9 mouse cellular contexts compared by ENCODE assay signal in the genomic region with DNA sequence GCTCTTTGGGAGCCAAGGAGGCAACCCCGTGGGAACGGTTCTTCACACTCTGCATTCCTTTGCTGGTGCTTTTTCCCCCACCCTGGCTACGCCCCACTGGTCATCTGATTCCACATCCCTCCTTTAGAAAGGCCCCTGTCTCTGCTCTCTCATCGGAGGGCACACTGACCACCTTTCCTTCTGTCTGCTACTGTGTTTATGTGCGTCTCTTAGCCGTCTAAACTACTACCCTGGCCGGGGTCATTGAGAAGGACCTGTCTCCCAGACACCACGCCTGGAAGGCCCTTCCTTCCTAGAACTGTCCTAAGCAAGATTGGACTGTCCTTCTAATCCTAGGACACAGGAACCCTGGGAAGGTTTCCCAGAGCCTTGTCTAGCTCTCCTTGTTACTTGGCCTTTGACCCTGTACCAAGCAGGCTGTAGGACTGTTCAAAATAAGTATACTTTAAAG. TPM values are rescaled to one million over a fixed set of nuclear protein-coding genes. Genes with fewer than 3 reads are reported as not detected.
DNase-seq lines count a peak whose midpoint lies in the region; ATAC-seq lines count a peak whose summit lies in the region.
"Had no signal": no experiment of that assay in that cellular context is flagged by ENCODE, and none has a peak within 500 bp of the region (broad histone marks: within the 10 kb centered on the region; RNA-seq: fewer than 3 reads in every experiment).

No protein-coding gene starts in this region.

- ATAC-seq in embryonic facial prominence, embryonic 12.5 days (ENCODE audit: insufficient number of reproducible peaks, insufficient read depth, low FRiP score, low TSS enrichment), result no peak
- no peak for ATAC-seq in hindbrain, embryonic 15.5 days (ENCODE audit: low FRiP score, low read depth)
- peak; percentile 9; the same call in 1 of the 2 replicates for ATAC-seq in lung, embryonic 15.5 days (ENCODE audit: borderline replicate concordance, extremely low read depth, low FRiP score, low TSS enrichment)

- peak overlapping the region; percentile 82; the same call in 1 of the 2 replicates for H3K27ac ChIP-seq in embryonic facial prominence, embryonic 12.5 days
- no peak overlapping the region for H3K27ac ChIP-seq in hindbrain, embryonic 15.5 days (replicated peaks)
- H3K27ac ChIP-seq in lung, embryonic 15.5 days, result peak overlapping the region; percentile 58; the same call in 1 of the 2 replicates

- H3K4me1 ChIP-seq in embryonic facial prominence, embryonic 12.5 days, result peaks cover 23% of the 10 kb centered on the region
- peaks cover 47% of the 10 kb centered on the region for H3K4me1 ChIP-seq in hindbrain, embryonic 15.5 days (replicated peaks)
- peaks cover 56% of the 10 kb centered on the region for H3K4me1 ChIP-seq in lung, embryonic 15.5 days

- H3K36me3 ChIP-seq in embryonic facial prominence, embryonic 12.5 days, result 0 out of 2 replicates have a peak, but pooled peaks cover 4% of the 10 kb centered on the region
- no peaks in the 10 kb centered on the region for H3K36me3 ChIP-seq in hindbrain, embryonic 15.5 days
- H3K36me3 ChIP-seq in lung, embryonic 15.5 days, result no peaks in the 10 kb centered on the region
- H3K36me3 ChIP-seq: G1E had no signal

- WGBS in embryonic facial prominence, embryonic 12.5 days, result 4% methylated on average over 8 of the region's 8 CpGs
- WGBS in hindbrain, embryonic 15.5 days, result 7% methylated on average over 8 of the region's 8 CpGs
- WGBS in lung, embryonic 15.5 days, result 8% methylated on average over 8 of the region's 8 CpGs

- intact Hi-C loops in heart, postnatal 14 days (cut with DNase I), result loop anchor here (1.0 to 5.0 kb wide), 4 partner anchors 47 to 99 kb away; no protein-coding TSS in a partner anchor

- H3K9ac ChIP-seq in embryonic facial prominence, embryonic 12.5 days, result peak overlapping the region; percentile 95
- peak overlapping the region; percentile 69 for H3K9ac ChIP-seq in hindbrain, embryonic 15.5 days
- H3K9ac ChIP-seq in lung, embryonic 15.5 days, result peak overlapping the region; percentile 83

- DNase-seq in heart, adult 18-20 months, result peak; percentile 55 to 65
- DNase-seq in heart, postnatal 14 days, result no peak
- DNase-seq in layer of hippocampus, postnatal 14 days (ENCODE audit: low spot score in 2 of 2), result no peak
- no peak for DNase-seq in thymus, postnatal 14 days
- DNase-seq in gastrocnemius, adult 18-20 months (ENCODE audit: low spot score), result no peak

- H3K4me2 ChIP-seq in embryonic facial prominence, embryonic 12.5 days (replicated peaks), result peak overlapping the region; percentile 88
- H3K4me2 ChIP-seq in hindbrain, embryonic 15.5 days, result peak overlapping the region; percentile 78
- peak overlapping the region; percentile 73 for H3K4me2 ChIP-seq in lung, embryonic 15.5 days

- H3K4me3 ChIP-seq in embryonic facial prominence, embryonic 12.5 days, result peak overlapping the region; percentile 81
- peak overlapping the region; percentile 73 for H3K4me3 ChIP-seq in hindbrain, embryonic 15.5 days
- peak overlapping the region; percentile 83 for H3K4me3 ChIP-seq in lung, embryonic 15.5 days

- no peaks in the 10 kb centered on the region for H3K27me3 ChIP-seq in embryonic facial prominence, embryonic 12.5 days
- H3K27me3 ChIP-seq in hindbrain, embryonic 15.5 days, result no peaks in the 10 kb centered on the region
- no peaks in the 10 kb centered on the region for H3K27me3 ChIP-seq in lung, embryonic 15.5 days

- no peaks in the 10 kb centered on the region for H3K9me3 ChIP-seq in embryonic facial prominence, embryonic 12.5 days
- no peaks in the 10 kb centered on the region for H3K9me3 ChIP-seq in hindbrain, embryonic 15.5 days
- no peaks in the 10 kb centered on the region for H3K9me3 ChIP-seq in lung, embryonic 15.5 days

RNA-seq across cellular contexts. Expression of gene Rnf144a, which starts 1.1 kb away (rescaled TPM):
- 10 to 100 TPM in 1 of 2 experiments, 1 to 10 TPM in 1; 9.7 to 12.1 TPM for total RNA-seq in heart, adult 18-20 months (2021)
- 10 to 100 TPM; 29.9 to 31.8 TPM for total RNA-seq in heart, postnatal 14 days (2021)
- 59.5 and 64.0 TPM in 2 replicates for polyA plus RNA-seq in embryonic facial prominence, embryonic 12.5 days (2016; fragmentation: Nextera tagmentation; extraction: Ambion mirVana)
- polyA plus RNA-seq in hindbrain, embryonic 15.5 days (2015; fragmentation: Nextera tagmentation; extraction: Ambion mirVana), result 29.3 and 30.4 TPM in 2 replicates
- 50.5 and 52.7 TPM in 2 replicates for polyA plus RNA-seq in lung, embryonic 15.5 days (2015; fragmentation: Nextera tagmentation; extraction: Ambion mirVana)
- total RNA-seq in layer of hippocampus, postnatal 14 days (2021), result 10 to 100 TPM; 35.3 to 39.0 TPM
- 1 to 10 TPM; 2.9 to 4.4 TPM for total RNA-seq in gastrocnemius, adult 18-20 months (2021)
- polyA plus RNA-seq: G1E had no signal

RNA-seq across cellular contexts. Expression of gene Rsad2, which starts 42.3 kb away (rescaled TPM):
- 1 to 10 TPM; 5.8 to 7.8 TPM for total RNA-seq in heart, adult 18-20 months (2021)
- total RNA-seq in heart, postnatal 14 days (2021), result 10 to 100 TPM; 22.8 to 23.9 TPM
- polyA plus RNA-seq in embryonic facial prominence, embryonic 12.5 days (2016; fragmentation: Nextera tagmentation; extraction: Ambion mirVana), result 0.70 and 0.74 TPM in 2 replicates
- polyA plus RNA-seq in hindbrain, embryonic 15.5 days (2015; fragmentation: Nextera tagmentation; extraction: Ambion mirVana), result 0.51 and 1.5 TPM in 2 replicates
- polyA plus RNA-seq in lung, embryonic 15.5 days (2015; fragmentation: Nextera tagmentation; extraction: Ambion mirVana), result 0.96 and 1.0 TPM in 2 replicates
- total RNA-seq in layer of hippocampus, postnatal 14 days (2021), result under 1 TPM; 0.37 to 0.48 TPM
- total RNA-seq in gastrocnemius, adult 18-20 months (2021), result under 1 TPM; 0.28 to 0.46 TPM
- polyA plus RNA-seq: G1E had no signal

RNA-seq across cellular contexts. Expression of gene Cmpk2, which starts 55.0 kb away (rescaled TPM):
- 1 to 10 TPM; 5.0 to 6.4 TPM for total RNA-seq in heart, adult 18-20 months (2021)
- total RNA-seq in heart, postnatal 14 days (2021), result 1 to 10 TPM; 5.6 to 6.2 TPM
- polyA plus RNA-seq in embryonic facial prominence, embryonic 12.5 days (2016; fragmentation: Nextera tagmentation; extraction: Ambion mirVana), result 5.2 TPM in 2 replicates
- polyA plus RNA-seq in hindbrain, embryonic 15.5 days (2015; fragmentation: Nextera tagmentation; extraction: Ambion mirVana), result 19.8 and 20.0 TPM in 2 replicates
- 7.7 and 7.8 TPM in 2 replicates for polyA plus RNA-seq in lung, embryonic 15.5 days (2015; fragmentation: Nextera tagmentation; extraction: Ambion mirVana)
- total RNA-seq in layer of hippocampus, postnatal 14 days (2021), result 10 to 100 TPM; 16.3 to 17.3 TPM
- 1 to 10 TPM in 1 of 2 experiments, under 1 TPM in 1; 0.98 to 2.2 TPM for total RNA-seq in gastrocnemius, adult 18-20 months (2021)
- polyA plus RNA-seq: G1E had no signal

Comparison
In these comparisons a context has a peak if more than half of its experiments do, and no peak if none do; other contexts are left out.
1. DNase-seq: peak in heart, adult 18-20 months (2 of 2); none in heart, postnatal 14 days (0 of 2), layer of hippocampus, postnatal 14 days (0 of 2), thymus, postnatal 14 days (single experiment) and gastrocnemius, adult 18-20 months (single experiment).
2. RNA of gene Rsad2, which starts 42.3 kb away (total RNA-seq): 22.8 to 23.9 TPM in heart, postnatal 14 days and 5.8 to 7.8 TPM in heart, adult 18-20 months; 0.37 to 0.48 TPM in layer of hippocampus, postnatal 14 days and 0.28 to 0.46 TPM in gastrocnemius, adult 18-20 months; every median in the first group is over 4 times any median in the second.
3. Peak in every context shown above with its lines, with median percentiles within 50 percentile points of each other: H3K4me2 ChIP-seq, H3K4me3 ChIP-seq and H3K9ac ChIP-seq.